Mouse (Mus musculus): Measurements from ENCODE around the gene Ndufs7.

- TF ChIP-seq CTCF (conservative IDR thresholded peaks at IDR 0.05 in 1 of 2, IDR thresholded peaks at IDR 0.05 in 1 of 2; ENCODE audit: low read depth in 2 of 2, low read length in 2 of 2) (peak; percentile 84 to 96), UBTF (IDR thresholded peaks at IDR 0.05; ENCODE audit: low read depth, low read length) (no peak), NELFE (IDR thresholded peaks at IDR 0.05; ENCODE audit: low read depth, low read length) (no peak)
Measured at GRCm38 (mm10) chr10:80199440-80200008, 49.4 kb upstream of the Ndufs7 start.
